Mouse (Mus musculus): ENCODE data around the gene Kif2a.
"Not testable (repeated sequence)": the region's sequence is repeated elsewhere in the genome, so short reads cannot be mapped to it uniquely, and the experiment has no call there.

Gene Kif2a

GRCm38 (mm10) chr13:107022266-107023171 lies 593 bp upstream of the Kif2a start:
- no peak for DNase-seq (ENCODE audit: extremely low read depth, low read depth, low spot score)

GRCm38 (mm10) chr13:107019443-107019842 lies 2.5 kb downstream of the Kif2a start:
- DNase-seq (ENCODE audit: extremely low read depth, low read depth, low spot score) = no peak

DNA sequence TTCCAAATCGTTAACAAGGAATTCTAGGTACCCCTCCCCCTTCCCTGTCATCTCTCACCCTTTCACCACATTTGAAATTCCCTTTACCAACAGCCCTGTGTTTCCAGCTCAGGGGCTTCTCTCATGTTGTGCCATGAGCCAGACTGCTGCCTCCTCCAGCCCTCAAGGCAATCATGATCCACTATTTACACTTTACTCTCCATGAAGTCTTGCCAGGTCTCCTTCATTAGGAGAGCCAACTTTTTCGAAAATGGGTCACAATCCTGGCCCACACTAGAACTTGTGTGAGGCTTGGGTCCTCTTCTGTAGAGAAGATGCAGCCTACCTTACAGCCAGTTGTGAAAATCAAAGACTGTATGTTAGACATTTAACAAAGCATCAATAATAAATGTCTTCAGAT lies 8.0 kb downstream of the Kif2a start:
- DNase-seq (ENCODE audit: extremely low read depth, low read depth, low spot score) = no peak

- no peak for DNase-seq (ENCODE audit: extremely low read depth, low read depth, low spot score)
Measured at GRCm38 (mm10) chr13:107011618-107012017, 10.3 kb downstream of the Kif2a start.

DNA sequence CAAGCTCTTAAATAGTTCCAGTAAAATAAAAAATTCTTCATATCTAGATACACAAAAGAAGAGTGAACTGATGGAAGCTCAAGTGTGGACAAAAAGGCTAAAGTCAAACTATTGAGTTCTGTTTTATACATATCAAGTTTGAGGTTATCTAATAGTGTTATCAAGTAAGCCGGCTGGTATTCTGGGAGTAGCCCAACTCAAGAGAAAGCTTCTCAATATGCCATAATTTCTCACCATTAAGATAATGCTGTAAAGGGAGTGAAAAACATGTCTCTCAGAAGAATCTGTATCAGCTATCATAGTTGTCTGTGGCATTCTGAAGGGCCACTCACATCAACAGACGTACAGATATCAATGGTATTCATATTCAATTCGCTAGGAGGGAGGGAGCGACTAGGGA lies 13.8 kb downstream of the Kif2a start:
- DNase-seq (ENCODE audit: extremely low read depth, low read depth, low spot score) = no peak

GRCm38 (mm10) chr13:107003211-107003610 lies 18.7 kb downstream of the Kif2a start:
- DNase-seq (ENCODE audit: extremely low read depth, low read depth, low spot score) = no peak

DNA sequence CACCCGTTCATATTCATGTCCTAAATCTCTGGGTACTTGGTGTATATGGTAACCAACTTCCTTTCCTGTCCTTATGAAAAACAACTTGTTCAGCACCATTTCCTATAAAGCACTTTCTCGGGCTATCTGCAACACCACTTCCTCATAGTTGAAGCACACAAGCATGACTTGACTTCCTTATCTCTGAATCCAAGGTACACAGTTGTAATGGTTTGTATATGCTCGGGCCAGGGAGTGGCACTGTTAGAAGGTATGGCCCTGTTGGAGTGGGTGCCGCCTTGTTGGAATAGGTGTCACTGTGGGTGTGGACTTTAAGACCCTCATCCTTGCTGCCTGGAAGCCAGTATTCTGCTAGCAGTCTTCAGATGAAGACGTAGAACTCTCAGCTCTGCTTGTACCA lies 23.3 kb downstream of the Kif2a start:
- no peak for DNase-seq (ENCODE audit: extremely low read depth, low read depth, low spot score)

- DNase-seq (ENCODE audit: extremely low read depth, low read depth, low spot score) = no peak
Measured at GRCm38 (mm10) chr13:106998026-106998425, 23.9 kb downstream of the Kif2a start.

DNA sequence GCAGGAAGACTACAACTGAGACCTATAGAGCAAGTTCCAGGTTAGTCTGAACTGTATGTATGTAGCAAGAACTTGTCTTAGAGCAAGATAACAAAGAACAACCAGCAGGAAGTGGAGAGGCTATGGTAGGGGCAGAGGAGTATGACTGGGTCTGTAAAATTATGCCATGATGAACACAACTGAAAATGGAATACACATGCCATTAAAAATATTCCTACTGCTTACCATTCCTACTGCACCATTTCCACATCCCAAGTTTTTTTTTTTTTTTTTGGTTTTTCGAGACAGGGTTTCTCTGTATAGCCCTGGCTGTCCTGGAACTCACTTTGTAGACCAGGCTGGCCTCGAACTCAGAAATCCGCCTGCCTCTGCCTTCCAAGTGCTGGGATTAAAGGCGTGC lies 24.4 kb downstream of the Kif2a start:
- DNase-seq (ENCODE audit: extremely low read depth, low read depth, low spot score) = not testable (repeated sequence)

- DNase-seq (ENCODE audit: extremely low read depth, low read depth, low spot score) = no peak
Measured at GRCm38 (mm10) chr13:106996891-106997290, 25.0 kb downstream of the Kif2a start.

DNA sequence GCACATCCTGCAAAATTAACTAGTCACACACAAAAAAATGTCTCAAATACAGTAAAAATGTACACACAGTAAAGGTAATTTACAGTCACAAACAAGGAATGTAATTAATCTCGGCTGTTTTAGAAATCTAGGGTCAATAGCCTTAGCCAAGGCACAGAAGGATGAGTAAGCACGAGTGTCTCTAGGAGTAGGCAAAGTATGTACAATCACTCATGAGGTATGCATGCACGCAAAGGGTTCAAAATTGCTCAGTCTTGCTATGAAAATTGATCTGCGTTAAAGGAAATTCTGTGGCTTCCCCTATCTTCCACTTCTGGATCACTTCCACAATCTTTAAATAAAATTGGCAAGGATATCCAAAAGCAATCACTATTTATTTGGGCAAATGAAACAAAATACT lies 60.4 kb downstream of the Kif2a start:
- no peak for DNase-seq (ENCODE audit: extremely low read depth, low read depth, low spot score)

GRCm38 (mm10) chr13:106960557-106960956 lies 61.4 kb downstream of the Kif2a start:
- no peak for DNase-seq (ENCODE audit: extremely low read depth, low read depth, low spot score)

- peak; percentile 77 for DNase-seq (ENCODE audit: extremely low read depth, low read depth, low spot score)
Measured at GRCm38 (mm10) chr13:106958286-106958685, 63.6 kb downstream of the Kif2a start.

DNA sequence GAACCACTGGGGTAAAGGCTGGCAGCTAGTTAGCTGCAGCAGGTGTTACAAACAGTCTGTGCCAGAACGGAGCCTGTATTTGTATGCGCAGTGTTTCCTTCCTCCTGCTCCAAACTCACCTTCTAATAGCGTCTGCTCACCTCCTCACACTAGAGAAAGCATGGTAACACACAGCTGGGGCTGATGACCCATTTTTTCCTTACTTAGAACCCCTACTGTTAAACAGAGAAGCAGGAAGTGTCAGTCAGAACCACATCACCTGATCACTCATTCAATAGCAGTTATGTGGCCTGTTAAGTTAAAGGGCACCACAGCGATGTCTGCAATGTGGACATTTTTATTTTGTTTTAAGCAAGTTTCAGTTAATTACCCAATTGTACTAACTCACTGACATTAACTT lies 64.4 kb downstream of the Kif2a start:
- no peak for DNase-seq (ENCODE audit: extremely low read depth, low read depth, low spot score)

- no peak for DNase-seq (ENCODE audit: extremely low read depth, low read depth, low spot score)
Measured at GRCm38 (mm10) chr13:106954880-106955279, 67.0 kb downstream of the Kif2a start.

GRCm38 (mm10) chr13:106947583-106947982 lies 74.3 kb downstream of the Kif2a start:
- no peak for DNase-seq (ENCODE audit: extremely low read depth, low read depth, low spot score)

- DNase-seq (ENCODE audit: extremely low read depth, low read depth, low spot score) = peak; percentile 34
Measured at GRCm38 (mm10) chr13:106946594-106947540, 75.1 kb downstream of the Kif2a start, which contains the start of gene Dimt1. Gene Dimt1 (plus strand): TSS chr13:106947127.

GRCm38 (mm10) chr13:106945518-106945917 lies 76.4 kb downstream of the Kif2a start:
- DNase-seq (ENCODE audit: extremely low read depth, low read depth, low spot score) = no peak

DNA sequence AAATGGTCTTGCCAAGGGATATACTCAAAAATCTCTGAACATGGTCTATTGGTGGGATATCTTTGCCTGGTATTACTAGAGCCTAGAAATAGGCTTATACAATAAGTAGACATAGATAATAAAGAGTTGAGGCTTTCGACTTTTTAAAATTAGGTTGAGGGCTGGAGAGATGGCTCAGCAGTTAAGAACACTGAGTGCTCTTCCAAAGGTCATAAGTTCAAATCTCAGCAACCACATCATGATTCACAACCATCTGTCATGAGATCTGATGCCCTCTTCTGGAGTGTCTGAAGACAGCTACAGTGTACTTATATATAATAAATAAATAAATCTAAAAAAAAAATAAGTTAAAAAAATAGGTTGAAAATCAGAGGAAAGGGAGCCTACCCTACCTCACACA lies 79.2 kb downstream of the Kif2a start:
- no peak for DNase-seq (ENCODE audit: extremely low read depth, low read depth, low spot score)

DNA sequence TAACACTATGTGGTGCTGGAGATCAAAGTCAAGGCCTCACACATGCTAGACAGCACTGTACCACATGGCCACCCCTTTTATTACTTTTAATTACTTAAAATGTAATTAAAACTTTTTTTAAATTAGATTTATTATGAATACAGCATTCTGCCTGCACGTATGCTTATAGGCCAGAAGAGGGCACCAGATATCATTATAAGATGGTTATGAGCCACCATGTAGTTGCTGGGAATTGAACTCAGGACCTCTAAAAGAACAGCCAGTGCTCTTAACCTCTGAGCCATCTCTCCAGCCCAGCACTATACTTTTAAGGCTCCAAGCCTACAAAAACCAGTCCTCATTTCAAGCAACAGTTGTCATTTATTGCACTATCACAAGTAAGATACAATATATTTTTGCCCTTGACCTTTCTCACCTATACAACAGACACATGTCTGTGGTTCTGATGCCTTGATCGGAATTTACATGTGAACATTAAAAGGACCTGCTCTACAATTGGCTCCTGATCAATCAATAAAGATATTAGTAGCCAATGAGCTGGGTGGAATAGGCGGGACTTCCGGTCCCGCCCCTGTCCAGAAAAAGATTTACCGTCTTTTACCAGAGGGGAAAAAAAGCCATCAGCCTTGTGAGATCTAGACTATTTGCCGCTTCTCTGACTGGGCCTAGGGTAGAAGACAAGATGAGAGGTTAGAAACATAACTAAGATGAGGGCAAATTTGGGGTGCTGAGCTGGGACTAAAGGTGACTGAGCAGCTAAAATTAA lies 80.5 kb downstream of the Kif2a start:
- DNase-seq (ENCODE audit: extremely low read depth, low read depth, low spot score) = no peak

DNA sequence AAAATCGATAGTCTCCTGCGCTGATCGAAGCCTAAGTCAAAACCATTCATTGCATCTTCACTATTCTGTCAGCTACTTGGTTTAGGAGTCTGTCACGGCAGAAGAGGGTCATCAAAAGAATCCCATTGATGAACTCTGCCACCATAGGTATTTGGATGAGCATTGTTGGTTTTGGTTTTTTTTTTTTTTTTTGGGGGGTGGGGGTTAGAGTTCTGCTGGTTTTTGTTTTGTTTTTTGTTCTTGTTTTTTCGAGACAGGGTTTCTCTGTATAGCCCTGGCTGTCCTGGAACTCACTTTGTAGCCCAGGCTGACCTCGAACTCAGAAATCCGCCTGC lies 84.8 kb downstream of the Kif2a start:
- no peak for DNase-seq (ENCODE audit: extremely low read depth, low read depth, low spot score)
